Mouse (Mus musculus) limb, embryonic 14.5 days (tissue): ENCODE measurements around the gene Lbhd2. TPM values are rescaled to one million over a fixed set of nuclear protein-coding genes. Genes with fewer than 3 reads are reported as not detected.

ENCODE experiments used
- ATAC-seq: fragments of 200-750 bp; cut with Nextera tagmentation; 2 replicates; pipeline ENCODE4 v1.8.0; 2017; ENCODE audit warnings: low read depth, moderate number of reproducible peaks, moderate TSS enrichment; ENCODE audit not compliant: low FRiP score
- DNase-seq: peaks from one replicate; pipeline ENCODE4 v3.0.0-alpha.2; 2015; ENCODE audit warnings: low spot score
- H3K27ac ChIP-seq: fragments of 300-500 bp; sonication (generic); replicated peaks from 2 replicates; pipeline ENCODE4 v1.5.1; 2014; ENCODE audit warnings: low read depth, mild to moderate bottlenecking, low read length, moderate library complexity, mixed read lengths
- H3K27me3 ChIP-seq: fragments of 300-500 bp; sonication (generic); 2 replicates; pipeline ENCODE4 v1.6.1; 2014; ENCODE audit warnings: low read length, mixed read lengths; ENCODE audit not compliant: control insufficient read depth, insufficient read depth
- H3K36me3 ChIP-seq: fragments of 300-500 bp; sonication (generic); 2 replicates; pipeline ENCODE4 v1.6.1; 2014; ENCODE audit warnings: mild to moderate bottlenecking, low read length, moderate library complexity, mixed read lengths; ENCODE audit not compliant: control insufficient read depth, insufficient read depth
- H3K4me1 ChIP-seq: fragments of 300-500 bp; sonication (generic); 2 replicates; pipeline ENCODE4 v1.6.1; 2014; ENCODE audit warnings: antibody characterized with exemption, low read length, mixed read lengths; ENCODE audit not compliant: control insufficient read depth, insufficient read depth
- H3K4me2 ChIP-seq: fragments of 300-500 bp; sonication (generic); replicated peaks from 2 replicates; pipeline ENCODE4 v1.6.1; 2014; ENCODE audit warnings: low read depth, mild to moderate bottlenecking, low read length, moderate library complexity; ENCODE audit not compliant: severe bottlenecking
- H3K4me3 ChIP-seq: fragments of 300-500 bp; sonication (generic); replicated peaks from 2 replicates; pipeline ENCODE4 v1.5.1; 2014; ENCODE audit warnings: low read length
- H3K9ac ChIP-seq: fragments of 300-500 bp; sonication (generic); 2 replicates; pipeline ENCODE4 v1.6.1; 2014; ENCODE audit warnings: mild to moderate bottlenecking, low read depth, low read length, moderate library complexity; ENCODE audit not compliant: severe bottlenecking
- H3K9me3 ChIP-seq: fragments of 300-500 bp; sonication (generic); 2 replicates; pipeline ENCODE4 v1.6.1; 2016; ENCODE audit warnings: low read length; ENCODE audit not compliant: control insufficient read depth
- POLR2A ChIP-seq: fragments of 200-500 bp; IDR thresholded peaks from 2 replicates; pipeline ENCODE4 v1.8.0; 2012; ENCODE audit warnings: inconsistent platforms, mild to moderate bottlenecking, moderate library complexity, borderline replicate concordance; ENCODE audit not compliant: insufficient read depth, insufficient read length; ENCODE audit errors: extremely low read depth
- WGBS: fragments of 180-500 bp; shearing (Covaris S2); extraction: QIAGEN DNeasy Blood & Tissue Kit; methylation state at CpG from one replicate; pipeline ENCODE4 v1.1.7; 2014; 5-methylcytosine and 5-hydroxymethylcytosine counted together
- polyA plus RNA-seq, 2 experiments: library from polyadenylated mRNA; depleted of rRNA in 1 of 2; stranded (reverse) in 1 of 2; unstranded in 1 of 2; fragments of >200 nt; fragmentation: Nextera tagmentation in 1 of 2; extraction: Ambion mirVana in 1 of 2; gene quantifications; 2 replicates each; pipeline versions ENCODE4 v1.2.1 to v1.2.3; 2012 to 2014

Lbhd2 gene
- polyA plus RNA-seq, 2 experiments = 11.0 to 19.2 TPM

DNA sequence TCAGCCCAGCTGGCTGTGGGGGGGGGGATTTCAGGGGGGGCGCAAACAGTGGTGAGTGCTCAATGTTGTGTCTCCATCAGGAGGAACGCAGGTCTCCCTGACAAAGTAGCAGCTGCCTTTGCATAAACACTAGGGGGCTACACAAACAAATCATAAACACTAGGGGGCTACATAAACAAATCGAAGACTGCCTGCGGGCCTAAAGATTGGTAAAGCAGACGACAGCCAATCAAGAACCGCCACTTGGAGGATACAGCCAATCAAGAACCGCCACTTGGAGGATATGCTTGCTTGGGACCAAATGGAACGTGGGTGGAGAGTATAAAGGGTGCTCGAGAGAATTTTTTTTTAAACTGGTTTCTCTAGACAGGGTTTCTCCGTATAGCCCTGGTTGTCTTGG is 1.7 kb upstream of the Lbhd2 start:
- no peak for TF ChIP-seq POLR2A
- Histone ChIP-seq H3K27me3 (peaks cover 23% of the 10 kb centered on the region), H3K27ac (no peak overlapping the region), H3K9ac (no peak overlapping the region), H3K4me3 (no peak overlapping the region), H3K4me2 (no peak overlapping the region), H3K4me1 (peaks cover 5% of the 10 kb centered on the region), H3K9me3 (no peaks in the 10 kb centered on the region), H3K36me3 (no peaks in the 10 kb centered on the region)
- no peak for ATAC-seq
- whole genome bisulfite sequencing = 52% methylated on average over 10 of the region's 10 CpGs
- DNase-seq = no peak

DNA sequence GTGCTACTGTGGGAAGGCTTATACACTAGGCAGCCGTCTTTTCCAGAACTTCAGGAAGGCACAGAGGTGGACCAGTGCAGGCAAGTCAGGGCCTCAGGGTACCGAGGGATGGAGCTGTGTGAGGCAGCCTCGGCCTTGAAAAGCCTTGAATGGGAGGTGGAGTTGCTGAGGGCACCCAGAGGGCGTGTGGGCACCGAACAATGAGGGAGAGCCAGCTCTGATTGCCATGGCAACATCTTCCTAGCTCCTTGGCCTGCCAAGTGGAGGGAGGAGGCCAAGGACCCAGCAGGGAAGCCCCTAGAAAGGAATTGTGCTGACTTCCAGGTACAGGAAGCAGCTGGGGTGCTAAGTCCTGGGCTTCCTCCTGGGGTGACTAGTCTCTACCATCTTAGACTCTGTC is 3.0 kb downstream of the Lbhd2 start:
- peaks cover 19% of the 10 kb centered on the region for H3K4me1 ChIP-seq
- H3K9ac ChIP-seq = no peak overlapping the region
- TF ChIP-seq POLR2A = no peak
- no peak overlapping the region for H3K27ac ChIP-seq
- ATAC-seq (no peak), DNase-seq (no peak)
- H3K36me3 ChIP-seq = no peaks in the 10 kb centered on the region
- no peaks in the 10 kb centered on the region for H3K9me3 ChIP-seq
- no peak overlapping the region for H3K4me3 ChIP-seq
- H3K4me2 ChIP-seq = no peak overlapping the region
- H3K27me3 ChIP-seq = peaks cover 23% of the 10 kb centered on the region
- WGBS = 33% methylated on average over 5 of the region's 5 CpGs

DNA sequence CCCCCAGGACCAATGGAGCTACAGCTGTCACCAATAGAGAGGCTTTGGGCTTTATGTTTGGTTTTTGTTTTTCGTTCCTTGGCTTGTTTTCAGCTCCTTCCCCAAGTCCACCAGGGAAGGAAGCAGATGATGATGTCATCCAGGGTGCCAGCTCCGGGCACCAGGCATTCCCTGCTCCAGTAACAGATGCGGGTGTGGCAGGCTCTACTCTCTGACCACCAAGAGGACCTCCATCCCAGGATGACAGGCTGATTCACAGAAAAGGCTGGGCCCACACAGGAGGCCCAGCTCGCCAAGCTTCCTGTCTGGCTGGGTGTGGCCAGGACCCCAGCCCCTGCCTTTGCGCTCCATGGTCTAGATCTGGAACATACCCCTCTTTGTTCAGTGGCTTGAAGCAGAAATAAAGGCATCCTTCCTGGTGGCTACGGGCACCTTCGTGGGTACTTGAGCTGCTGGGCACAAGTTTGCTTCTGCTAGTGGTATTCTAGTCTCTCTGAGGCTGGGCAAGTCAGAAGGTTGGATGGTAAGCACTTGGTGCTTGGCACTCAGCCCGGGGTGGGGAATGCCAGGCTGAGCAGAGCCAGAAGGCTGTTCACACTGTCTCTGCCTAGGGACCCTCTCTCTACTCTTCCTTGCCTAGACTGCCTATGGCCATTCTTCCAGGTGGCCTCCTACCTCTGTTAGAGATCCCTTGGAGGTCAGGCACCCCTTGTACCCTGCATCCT is 5.2 kb downstream of the Lbhd2 start:
- peaks cover 19% of the 10 kb centered on the region for H3K4me1 ChIP-seq
- no peaks in the 10 kb centered on the region for H3K9me3 ChIP-seq
- no peak for TF ChIP-seq POLR2A
- H3K4me3 ChIP-seq = no peak overlapping the region
- DNase-seq (no peak), ATAC-seq (no peak)
- 74% methylated on average over 8 of the region's 8 CpGs for whole genome bisulfite sequencing
- peak overlapping the region; percentile 28; the same call in 1 of the 2 replicates for H3K27ac ChIP-seq
- no peak overlapping the region for H3K4me2 ChIP-seq
- H3K36me3 ChIP-seq = no peaks in the 10 kb centered on the region
- no peak overlapping the region; the same call in 1 of the 2 replicates for H3K9ac ChIP-seq
- peaks cover 13% of the 10 kb centered on the region for H3K27me3 ChIP-seq

DNA sequence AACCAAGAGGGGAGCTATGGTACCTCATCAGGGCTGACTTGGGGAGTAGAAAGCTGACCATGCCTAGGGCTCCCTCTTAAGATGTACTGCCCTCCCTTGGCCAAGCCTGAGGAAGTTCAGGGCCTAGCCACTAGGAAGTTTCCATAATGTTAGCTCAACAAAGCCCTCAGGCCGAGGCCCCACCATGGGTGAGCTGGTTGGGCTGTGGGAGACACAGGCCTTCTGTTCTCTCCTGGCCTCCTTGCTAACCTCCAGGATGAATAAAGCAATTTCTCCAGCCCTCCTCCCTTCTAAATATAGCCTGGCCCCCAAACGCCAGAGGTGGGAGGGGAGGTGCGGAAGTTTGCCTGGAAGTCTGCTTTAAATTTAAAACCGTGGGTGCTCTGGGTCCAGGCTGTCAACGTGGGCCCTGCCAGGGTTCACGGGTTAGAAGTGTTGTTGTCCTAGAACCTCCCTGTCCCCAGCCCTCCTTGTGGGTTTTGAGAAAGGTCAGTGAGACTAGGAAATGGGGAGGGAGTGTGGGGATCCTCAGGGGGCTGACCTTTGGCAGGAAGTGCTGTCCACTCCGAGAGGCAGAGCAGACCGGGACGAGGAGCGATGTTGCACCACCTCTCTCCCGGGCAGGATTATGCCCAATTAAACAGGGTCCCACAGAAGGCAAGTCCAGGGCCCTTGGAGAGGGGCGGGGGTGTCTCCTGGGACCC is 6.1 kb downstream of the Lbhd2 start:
- H3K9ac ChIP-seq = peak overlapping the region; percentile 41
- 12% methylated on average over 12 of the region's 12 CpGs for WGBS
- H3K4me2 ChIP-seq = peak overlapping the region; percentile 60
- DNase-seq (peak; percentile 53), ATAC-seq (peak; percentile 38)
- H3K9me3 ChIP-seq = no peaks in the 10 kb centered on the region
- H3K27ac ChIP-seq = peak overlapping the region; percentile 44; the same call in 1 of the 2 replicates
- no peak for TF ChIP-seq POLR2A
- no peaks in the 10 kb centered on the region for H3K36me3 ChIP-seq
- H3K4me3 ChIP-seq = peak overlapping the region; percentile 32
- 0 out of 2 replicates have a peak, but pooled peaks cover 5% of the 10 kb centered on the region for H3K27me3 ChIP-seq
- peaks cover 25% of the 10 kb centered on the region for H3K4me1 ChIP-seq

DNA sequence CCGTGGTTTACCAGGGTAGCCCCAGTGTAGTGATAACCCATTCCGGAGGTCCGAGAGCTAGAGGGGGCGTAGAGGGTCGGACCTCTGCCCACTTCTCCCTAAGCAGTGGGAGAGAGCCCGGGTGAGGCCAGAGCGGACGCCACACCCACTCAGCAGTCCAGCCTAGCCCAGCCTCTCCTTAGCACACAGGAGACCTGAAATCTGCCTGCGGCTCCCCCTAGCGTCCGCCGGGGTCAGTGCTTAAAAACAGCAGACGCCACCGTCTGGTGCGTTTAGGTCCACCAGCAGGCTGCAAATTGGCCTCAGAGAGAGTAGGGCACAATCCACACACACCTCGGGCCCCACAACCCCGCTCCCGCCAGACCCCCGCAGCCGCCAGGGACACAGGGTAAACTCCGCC is 6.7 kb downstream of the Lbhd2 start:
- Histone ChIP-seq H3K9me3 (no peaks in the 10 kb centered on the region), H3K4me3 (peak overlapping the region; percentile 32), H3K4me1 (peaks cover 25% of the 10 kb centered on the region), H3K4me2 (peak overlapping the region; percentile 60), H3K36me3 (no peaks in the 10 kb centered on the region), H3K9ac (peak overlapping the region; percentile 41), H3K27ac (peak overlapping the region; percentile 44; the same call in 1 of the 2 replicates), H3K27me3 (0 out of 2 replicates have a peak, but pooled peaks cover 5% of the 10 kb centered on the region)
- 0% methylated on average over 16 of the region's 21 CpGs for WGBS
- no peak for TF ChIP-seq POLR2A
- ATAC-seq (peak; percentile 86), DNase-seq (peak; percentile 87)
